Mouse (Mus musculus) olfactory bulb, adult 2 months (tissue): ENCODE measurements around the gene 2310022A10Rik.

Experiments used
- CTCF ChIP-seq: fragments of 200-500 bp; IDR thresholded peaks from 2 replicates; pipeline ENCODE4 v1.5.1; 2012; ENCODE audit warnings: low read depth, mild to moderate bottlenecking, low read length, moderate library complexity; ENCODE audit not compliant: insufficient read depth
- POLR2A ChIP-seq: fragments of 200-500 bp; IDR thresholded peaks from 2 replicates; pipeline ENCODE4 v1.6.1; 2012; ENCODE audit warnings: mild to moderate bottlenecking, low read depth, low read length, moderate library complexity; ENCODE audit not compliant: insufficient read depth

- TF ChIP-seq POLR2A (no peak), CTCF (no peak)
Measured at GRCm38 (mm10) chr7:27631439-27631838, 78.4 kb downstream of the 2310022A10Rik start.
